Mouse (Mus musculus): ENCODE data around the gene Ripply2. TPM values are rescaled to one million over a fixed set of nuclear protein-coding genes. Genes with fewer than 3 reads are reported as not detected.

Gene Ripply2
- polyA plus RNA-seq, 1 experiment from 2014 or later: 1.1 TPM

DNA sequence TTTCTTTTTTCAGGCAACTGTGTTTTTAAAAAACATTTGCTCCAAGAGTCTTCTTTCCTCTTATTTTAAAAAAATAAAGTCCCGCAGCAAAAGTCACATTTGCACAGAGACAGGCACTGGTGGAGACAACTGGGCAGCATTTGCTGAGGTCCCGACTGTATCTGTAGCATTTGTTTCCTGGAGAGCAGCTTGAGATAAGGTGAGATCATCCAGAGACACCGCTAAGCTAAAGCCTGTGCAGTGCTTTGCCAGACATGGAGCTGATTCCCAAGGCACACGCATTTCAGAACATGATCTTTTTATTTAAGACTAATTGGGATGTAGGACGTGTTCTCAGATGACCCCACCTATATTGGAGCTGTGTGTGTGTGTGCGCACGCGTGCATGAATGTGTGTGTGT, 23.6 kb upstream of the Ripply2 start:
- Histone ChIP-seq H3K9ac (no peak overlapping the region), H3K36me3 (no peaks in the 10 kb centered on the region), H3K9me3 (replicated peaks) (no peaks in the 10 kb centered on the region), H3K4me2 (no peak overlapping the region), H3K27ac (no peak overlapping the region), H3K4me3 (no peak overlapping the region), H3K4me1 (replicated peaks) (peaks cover 3% of the 10 kb centered on the region; the same call in 1 of the 2 replicates), H3K27me3 (no peaks in the 10 kb centered on the region)
- ATAC-seq (replicated peaks; ENCODE audit: insufficient number of reproducible peaks, insufficient read depth, low FRiP score, low read depth): no peak
- WGBS: 48% methylated on average over 8 of the region's 8 CpGs

DNA sequence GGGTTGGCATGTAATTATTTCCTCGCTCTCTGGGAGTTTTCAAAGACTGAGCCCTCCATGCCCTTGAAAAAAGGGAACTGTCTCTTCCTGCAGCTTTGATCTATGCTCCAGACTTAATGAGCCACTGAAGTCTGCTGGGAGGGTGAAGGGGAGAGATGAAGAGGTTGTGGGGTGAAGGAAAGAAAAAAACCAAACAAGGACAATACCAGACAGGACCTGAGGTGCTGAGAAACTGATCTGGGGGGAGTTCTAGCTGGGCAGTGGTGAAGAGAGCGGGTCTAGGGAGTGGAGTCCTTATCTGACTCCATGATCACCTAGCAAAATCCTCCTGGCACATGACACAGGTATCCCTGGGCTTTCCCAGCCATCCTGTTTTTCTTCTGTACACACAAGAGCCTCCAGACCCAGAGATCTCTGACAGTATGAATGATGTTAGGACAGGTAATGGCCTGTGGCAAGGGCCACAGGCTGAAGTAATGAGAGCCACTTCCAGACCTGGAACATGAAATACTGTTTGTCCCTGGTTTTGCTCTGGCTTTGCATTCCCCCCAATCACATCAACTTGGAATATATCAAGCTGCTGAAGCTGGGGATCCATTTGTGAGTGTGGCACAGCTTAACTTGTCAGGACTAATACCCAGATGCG, 18.2 kb upstream of the Ripply2 start:
- Histone ChIP-seq H3K9ac (no peak overlapping the region), H3K36me3 (no peaks in the 10 kb centered on the region), H3K27ac (no peak overlapping the region), H3K27me3 (no peaks in the 10 kb centered on the region), H3K9me3 (replicated peaks) (no peaks in the 10 kb centered on the region), H3K4me3 (no peak overlapping the region), H3K4me2 (no peak overlapping the region), H3K4me1 (replicated peaks) (no peaks in the 10 kb centered on the region)
- no peak for ATAC-seq (replicated peaks; ENCODE audit: insufficient number of reproducible peaks, insufficient read depth, low FRiP score, low read depth)
- WGBS: 58% methylated on average over 3 of the region's 3 CpGs

DNA sequence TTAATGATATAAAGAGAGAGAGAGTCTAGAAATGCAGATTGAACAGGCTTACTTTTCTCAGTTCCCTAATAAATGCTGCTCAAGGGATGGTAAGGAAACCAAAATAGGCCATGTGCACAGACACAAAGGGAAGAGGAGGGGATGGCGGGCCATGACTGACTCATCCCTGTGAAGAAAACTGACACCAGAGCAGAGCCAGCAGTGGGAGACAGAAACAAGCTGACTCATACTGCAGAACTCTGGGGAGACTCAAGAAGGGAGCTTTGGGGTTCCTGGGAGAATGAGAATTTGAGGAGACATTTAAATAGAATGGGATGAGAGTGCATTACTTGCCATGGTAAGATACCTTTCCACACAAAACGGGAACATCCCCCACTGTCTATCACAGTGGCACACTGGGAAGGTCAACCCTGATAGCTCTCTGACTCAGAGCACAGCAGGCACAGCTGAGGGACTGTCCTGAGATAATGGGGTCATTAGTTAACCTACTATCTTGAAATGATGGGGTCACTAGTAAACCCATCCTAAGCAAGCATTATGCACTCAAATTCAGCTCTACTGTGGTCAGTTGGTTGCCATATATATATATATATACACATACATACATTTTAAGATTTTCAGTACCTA, 15.3 kb upstream of the Ripply2 start:
- Histone ChIP-seq H3K9ac (no peak overlapping the region), H3K27me3 (no peaks in the 10 kb centered on the region), H3K9me3 (replicated peaks) (no peaks in the 10 kb centered on the region), H3K4me1 (replicated peaks) (peaks cover 5% of the 10 kb centered on the region), H3K4me2 (no peak overlapping the region), H3K4me3 (no peak overlapping the region), H3K36me3 (no peaks in the 10 kb centered on the region), H3K27ac (no peak overlapping the region)
- ATAC-seq (replicated peaks; ENCODE audit: insufficient number of reproducible peaks, insufficient read depth, low FRiP score, low read depth): no peak
- 48% methylated on average over 2 of the region's 2 CpGs for WGBS

DNA sequence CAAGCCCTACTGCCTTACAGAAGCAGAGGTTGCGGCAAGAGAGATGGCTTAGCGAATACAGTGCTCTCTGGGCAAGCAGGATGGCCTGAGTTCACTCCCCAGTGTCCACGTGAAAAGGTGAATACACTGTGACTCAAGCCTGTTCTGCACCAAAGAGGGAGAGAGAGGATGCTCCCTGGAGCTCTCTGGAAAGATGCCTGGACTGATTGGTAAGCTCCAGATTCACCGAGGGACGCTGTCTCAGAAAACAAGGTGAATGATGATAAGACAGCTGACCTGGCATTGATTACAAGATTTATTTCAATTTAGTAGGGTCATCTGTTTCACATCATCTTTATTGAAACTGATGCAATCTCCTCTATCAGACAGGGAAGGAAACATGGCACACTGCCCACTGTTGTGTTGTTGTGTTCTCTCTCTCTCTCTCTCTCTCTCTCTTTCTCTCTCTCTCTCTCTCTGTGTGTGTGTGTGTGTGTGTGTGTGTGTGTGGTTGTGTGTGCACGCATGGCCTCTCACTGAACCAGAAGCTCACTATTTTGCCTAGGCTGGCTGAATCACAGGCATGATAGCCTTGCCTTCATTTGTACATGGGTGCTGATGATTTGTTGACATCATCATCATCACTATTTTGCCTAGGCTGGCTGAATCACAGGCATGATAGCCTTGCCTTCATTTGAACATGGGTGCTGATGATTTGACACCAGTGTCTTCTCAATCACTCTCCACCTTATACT, 10.5 kb upstream of the Ripply2 start:
- peak; percentile 20; the same call in 1 of the 2 replicates for ATAC-seq (replicated peaks; ENCODE audit: insufficient number of reproducible peaks, insufficient read depth, low FRiP score, low read depth)

DNA sequence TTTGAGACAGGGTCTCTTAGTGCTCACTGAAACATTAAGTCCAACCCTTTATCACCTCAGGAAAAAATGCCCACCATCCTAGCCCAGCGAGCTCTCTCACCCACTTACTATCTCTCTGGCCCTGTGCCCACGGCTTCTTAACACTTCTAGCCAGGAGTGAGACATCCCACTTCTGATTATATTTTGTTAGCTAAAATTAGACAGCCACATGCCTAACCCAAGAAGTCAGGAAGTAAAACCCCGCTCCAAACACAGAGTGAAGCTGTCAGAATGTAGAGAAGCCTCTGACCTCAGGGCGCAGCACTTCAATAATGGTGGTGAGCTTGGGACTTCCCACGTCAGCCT, 9.9 kb upstream of the Ripply2 start:
- no peak overlapping the region for H3K4me3 ChIP-seq
- no peaks in the 10 kb centered on the region for H3K9me3 ChIP-seq (replicated peaks)
- H3K4me1 ChIP-seq (replicated peaks): peaks cover 11% of the 10 kb centered on the region
- H3K36me3 ChIP-seq: no peaks in the 10 kb centered on the region
- ATAC-seq (replicated peaks; ENCODE audit: insufficient number of reproducible peaks, insufficient read depth, low FRiP score, low read depth): peak; percentile 86
- WGBS: 5% methylated on average over 5 of the region's 5 CpGs
- peak overlapping the region; percentile 82 for H3K27ac ChIP-seq
- H3K4me2 ChIP-seq: peak overlapping the region; percentile 33
- H3K9ac ChIP-seq: no peak overlapping the region
- no peaks in the 10 kb centered on the region for H3K27me3 ChIP-seq

More for the DNA sequence above, 10.5 kb upstream of the Ripply2 start:
- Histone ChIP-seq H3K36me3 (no peaks in the 10 kb centered on the region), H3K9ac (no peak overlapping the region), H3K27me3 (no peaks in the 10 kb centered on the region), H3K4me2 (no peak overlapping the region), H3K4me3 (no peak overlapping the region), H3K9me3 (replicated peaks) (no peaks in the 10 kb centered on the region), H3K4me1 (replicated peaks) (peaks cover 11% of the 10 kb centered on the region), H3K27ac (peak overlapping the region; percentile 82)
- WGBS: 49% methylated on average over 6 of the region's 6 CpGs

DNA sequence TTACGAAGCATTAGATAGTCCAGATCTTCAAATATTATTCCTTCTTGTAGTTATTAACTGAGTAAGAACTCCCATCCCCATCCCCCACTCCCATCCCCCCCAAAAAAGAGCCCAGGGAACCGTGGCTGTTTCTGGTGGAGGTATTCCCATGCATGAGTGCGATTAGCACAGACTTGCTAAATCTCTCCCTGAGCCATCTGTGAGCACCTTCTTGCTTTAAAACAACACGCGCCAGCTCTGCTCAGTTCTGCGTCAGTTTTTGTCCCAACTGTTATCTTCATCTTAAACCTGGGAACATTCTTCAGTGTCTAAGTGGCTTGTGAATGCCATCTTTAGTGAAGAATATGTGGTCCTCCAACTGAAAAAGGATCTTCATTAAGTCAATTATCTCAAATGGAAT, 6.8 kb upstream of the Ripply2 start:
- H3K9ac ChIP-seq: no peak overlapping the region
- no peaks in the 10 kb centered on the region for H3K9me3 ChIP-seq (replicated peaks)
- no peak for ATAC-seq (replicated peaks; ENCODE audit: insufficient number of reproducible peaks, insufficient read depth, low FRiP score, low read depth)
- no peak overlapping the region for H3K4me2 ChIP-seq
- H3K36me3 ChIP-seq: no peaks in the 10 kb centered on the region
- H3K27ac ChIP-seq: no peak overlapping the region
- H3K27me3 ChIP-seq: peaks cover 5% of the 10 kb centered on the region; the same call in 1 of the 2 replicates
- 63% methylated on average over 6 of the region's 6 CpGs for WGBS
- no peak overlapping the region for H3K4me3 ChIP-seq
- H3K4me1 ChIP-seq (replicated peaks): peaks cover 11% of the 10 kb centered on the region

DNA sequence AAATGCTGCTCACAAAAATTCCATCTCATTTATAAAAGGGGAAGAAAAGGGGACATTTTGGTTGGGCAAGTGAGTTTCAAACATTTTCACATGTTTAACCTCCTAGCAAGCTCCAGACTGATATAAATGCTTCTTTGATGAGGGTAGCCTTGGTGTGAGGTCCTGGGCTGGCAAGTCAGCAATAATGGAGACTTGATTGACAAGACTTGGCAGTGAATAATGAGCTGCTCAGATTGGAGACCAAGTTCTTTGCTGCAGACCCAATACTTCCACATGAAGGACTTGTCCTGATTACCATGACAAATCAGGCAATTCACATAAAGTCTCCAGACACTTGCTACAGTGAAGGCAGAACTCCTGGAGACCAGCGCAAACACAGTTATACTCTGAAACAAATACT, 6.4 kb upstream of the Ripply2 start:
- Histone ChIP-seq H3K9ac (no peak overlapping the region), H3K27me3 (peaks cover 6% of the 10 kb centered on the region), H3K27ac (no peak overlapping the region), H3K4me2 (no peak overlapping the region), H3K4me3 (no peak overlapping the region), H3K4me1 (replicated peaks) (peaks cover 11% of the 10 kb centered on the region), H3K36me3 (no peaks in the 10 kb centered on the region), H3K9me3 (replicated peaks) (no peaks in the 10 kb centered on the region)
- 97% methylated on average over 1 of the region's 1 CpGs for WGBS
- ATAC-seq (replicated peaks; ENCODE audit: insufficient number of reproducible peaks, insufficient read depth, low FRiP score, low read depth): no peak

DNA sequence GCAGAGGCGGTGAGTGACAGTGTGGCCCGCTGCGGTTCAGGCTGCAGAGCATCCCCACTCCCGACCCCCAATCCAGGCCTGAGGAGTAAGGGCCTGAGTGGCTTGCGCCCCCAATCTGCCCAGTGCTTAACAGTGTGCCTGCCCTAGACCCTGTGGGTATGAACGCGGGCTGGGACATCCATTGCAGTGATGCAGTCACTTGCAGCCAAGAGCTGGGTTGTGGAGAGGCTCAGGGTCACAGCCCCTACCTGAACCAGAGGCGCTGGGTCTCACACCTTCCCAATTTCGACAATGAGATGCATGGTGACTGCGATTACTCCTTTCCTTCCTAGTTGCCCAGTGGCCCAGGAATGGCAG, 579 bp downstream of the Ripply2 start:
- H3K36me3 ChIP-seq: no peaks in the 10 kb centered on the region
- 8% methylated on average over 10 of the region's 10 CpGs for WGBS
- H3K4me2 ChIP-seq: peak overlapping the region; percentile 94
- no peaks in the 10 kb centered on the region for H3K9me3 ChIP-seq (replicated peaks)
- peak overlapping the region; percentile 60 for H3K4me3 ChIP-seq
- peak; percentile 39; the same call in 1 of the 2 replicates for ATAC-seq (replicated peaks; ENCODE audit: insufficient number of reproducible peaks, insufficient read depth, low FRiP score, low read depth)
- H3K9ac ChIP-seq: no peak overlapping the region
- peaks cover 10% of the 10 kb centered on the region; the same call in 1 of the 2 replicates for H3K4me1 ChIP-seq (replicated peaks)
- H3K27ac ChIP-seq: no peak overlapping the region
- H3K27me3 ChIP-seq: peaks cover 47% of the 10 kb centered on the region

DNA sequence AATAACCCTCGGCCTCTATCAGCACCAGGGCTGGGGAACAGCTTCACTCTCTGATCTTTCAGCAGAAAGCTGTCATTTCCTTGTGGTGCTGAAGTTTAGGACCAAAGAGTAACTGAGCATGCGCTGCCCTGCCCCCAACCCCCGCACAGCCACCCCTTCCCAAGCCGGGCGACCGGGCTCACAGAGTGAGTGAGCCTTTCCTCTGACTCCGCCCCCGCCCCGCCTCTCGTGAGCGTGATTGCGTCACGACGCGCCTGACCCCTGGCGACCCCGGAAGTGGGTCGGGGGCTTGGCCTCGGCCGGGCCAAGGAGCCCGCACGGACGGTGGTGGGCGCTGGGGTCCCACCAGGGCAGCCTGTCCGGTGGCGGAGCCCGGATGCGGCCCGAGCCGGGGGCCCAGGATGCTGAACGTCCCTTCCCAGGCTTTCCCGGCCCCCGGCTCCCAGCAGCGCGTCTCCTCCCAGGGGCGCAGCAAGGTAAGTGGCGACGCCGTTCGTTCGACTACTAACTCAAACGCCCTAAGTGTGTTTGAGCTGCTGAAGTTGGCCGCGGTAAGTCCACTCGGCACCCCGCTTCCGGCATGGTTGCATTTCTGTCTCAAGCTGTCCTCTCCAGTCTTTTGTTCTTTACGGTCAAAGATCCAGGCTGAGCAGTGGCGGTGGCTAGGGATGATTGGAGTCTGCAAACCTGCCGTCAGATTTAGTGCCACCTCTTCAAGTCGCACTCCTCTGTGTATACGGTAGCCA, 6.6 kb downstream of the Ripply2 start, which contains the start of gene Cyb5r4:
Gene Cyb5r4, plus strand, starts transcription at position 237 of the 746 bp plus-strand sequence.
- peaks cover 15% of the 10 kb centered on the region for H3K27me3 ChIP-seq
- peak; percentile 100 for ATAC-seq (replicated peaks; ENCODE audit: insufficient number of reproducible peaks, insufficient read depth, low FRiP score, low read depth)
- peak within 1 kb of the TSS; percentile 88 for H3K27ac ChIP-seq
- peak within 1 kb of the TSS; percentile 71 for H3K4me2 ChIP-seq
- peak within 1 kb of the TSS; percentile 89 for H3K9ac ChIP-seq
- H3K9me3 ChIP-seq (replicated peaks): no peaks in the 10 kb centered on the region
- peaks cover 10% of the 10 kb centered on the region for H3K4me1 ChIP-seq (replicated peaks)
- WGBS: under 1% methylated on average over 52 of the region's 52 CpGs
- peak within 1 kb of the TSS; percentile 95 for H3K4me3 ChIP-seq
- no peaks in the 10 kb centered on the region for H3K36me3 ChIP-seq

DNA sequence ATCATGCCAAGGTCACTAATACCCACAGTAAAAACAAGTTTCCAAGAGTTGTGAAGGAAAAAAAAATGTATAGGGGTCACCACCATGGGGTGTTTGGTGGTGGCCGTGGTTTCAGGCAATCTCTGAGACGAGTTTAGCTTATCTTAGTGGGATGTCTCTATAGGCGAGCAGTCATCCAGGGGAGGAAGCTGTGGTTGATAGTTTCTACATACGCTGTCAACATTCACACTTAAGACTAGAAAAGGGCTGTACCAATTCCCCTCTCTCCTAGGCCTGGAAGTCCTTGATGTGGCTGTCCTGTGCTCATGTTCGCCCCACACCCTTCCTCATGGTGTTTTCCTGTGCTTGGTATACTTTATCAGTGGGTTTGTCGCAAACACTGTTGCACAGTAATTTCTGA, 10.4 kb downstream of the Ripply2 start:
- Histone ChIP-seq H3K27me3 (no peaks in the 10 kb centered on the region), H3K9me3 (replicated peaks) (no peaks in the 10 kb centered on the region), H3K4me2 (no peak overlapping the region), H3K36me3 (peaks cover 3% of the 10 kb centered on the region; the same call in 1 of the 2 replicates), H3K27ac (no peak overlapping the region), H3K4me3 (no peak overlapping the region), H3K4me1 (replicated peaks) (peaks cover 10% of the 10 kb centered on the region), H3K9ac (no peak overlapping the region)
- ATAC-seq (replicated peaks; ENCODE audit: insufficient number of reproducible peaks, insufficient read depth, low FRiP score, low read depth): no peak
- WGBS: 48% methylated on average over 6 of the region's 6 CpGs

All from heart, embryonic 15.5 days (tissue).